Mouse (Mus musculus) adrenal gland, postnatal 14 days (tissue): ENCODE results near the gene Uvrag. TPM values are rescaled to one million over a fixed set of nuclear protein-coding genes. Genes with fewer than 3 reads are reported as not detected.

Experiments
- DNase-seq: peaks from one replicate; pipeline ENCODE4 v3.0.0; 2021; ENCODE audit warnings: mixed read lengths
- total RNA-seq: library from RNA; stranded (reverse); gene quantifications from 2 replicates; pipeline ENCODE4 v1.2.3, GENCODE M21; 2021

Uvrag gene
- total RNA-seq, 1 experiment from 2014 or later: 42.3 TPM

GRCm38 (mm10) chr7:98879176-98879575 lies 261.8 kb downstream of the Uvrag start:
- DNase-seq: peak; percentile 62

GRCm38 (mm10) chr7:98876119-98876518 lies 264.8 kb downstream of the Uvrag start:
- DNase-seq: no peak

DNA sequence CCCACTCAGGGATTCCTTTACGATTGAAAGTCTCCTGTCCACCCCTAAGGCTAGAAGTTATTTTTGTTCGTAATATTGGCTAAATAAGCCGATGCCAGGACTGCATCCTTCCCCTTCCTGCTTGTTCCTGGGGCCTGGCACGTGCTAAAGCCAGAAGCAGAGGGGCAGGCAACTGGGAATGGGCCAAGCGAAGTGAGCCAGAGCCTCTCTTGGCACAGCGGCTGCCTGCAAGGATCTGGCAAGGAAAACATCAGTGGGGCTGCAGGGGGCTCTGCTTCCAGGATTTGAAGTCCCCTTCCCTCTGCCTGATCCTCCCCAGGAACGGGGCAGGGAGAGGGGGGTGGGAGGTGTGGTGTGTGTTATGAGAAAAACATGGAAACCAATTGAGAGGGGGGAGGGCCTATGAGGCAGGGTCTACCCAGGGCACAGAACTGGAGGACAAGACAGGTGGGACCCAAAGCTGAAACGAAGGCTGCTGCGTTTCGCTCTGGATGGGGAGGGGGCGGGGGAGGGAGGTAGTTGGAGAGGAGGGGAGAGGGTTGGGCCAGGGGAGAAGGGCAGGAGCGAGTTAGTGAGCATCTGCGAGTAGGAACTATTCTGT lies 265.5 kb downstream of the Uvrag start:
- DNase-seq: peak; percentile 40

DNA sequence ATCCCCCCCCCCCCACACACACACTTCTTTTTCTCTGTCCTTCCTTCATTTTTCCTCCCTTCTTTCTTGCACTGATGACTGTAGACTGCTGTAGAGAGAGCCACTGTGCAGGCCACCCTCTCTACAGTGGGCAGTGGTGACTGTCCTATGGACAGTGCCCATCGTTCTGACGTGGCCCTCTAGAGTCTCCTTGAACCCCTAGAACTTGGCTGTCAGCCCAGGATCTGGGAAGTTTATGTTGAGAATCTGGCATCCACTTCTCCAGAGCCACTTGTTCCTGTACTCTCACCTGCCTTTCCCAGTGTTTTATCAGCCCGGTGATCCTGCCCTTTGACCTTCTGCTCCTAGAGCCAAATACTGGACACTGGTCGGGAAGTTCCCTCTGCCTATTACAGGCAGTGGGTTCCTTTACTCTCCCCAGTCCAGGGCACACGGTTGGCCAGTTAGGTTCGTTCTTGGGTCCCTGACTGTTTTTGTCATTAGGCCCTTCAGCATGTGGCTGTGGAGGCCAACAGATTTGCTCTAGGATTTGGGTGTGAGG lies 266.5 kb downstream of the Uvrag start:
- DNase-seq: peak; percentile 74

DNA sequence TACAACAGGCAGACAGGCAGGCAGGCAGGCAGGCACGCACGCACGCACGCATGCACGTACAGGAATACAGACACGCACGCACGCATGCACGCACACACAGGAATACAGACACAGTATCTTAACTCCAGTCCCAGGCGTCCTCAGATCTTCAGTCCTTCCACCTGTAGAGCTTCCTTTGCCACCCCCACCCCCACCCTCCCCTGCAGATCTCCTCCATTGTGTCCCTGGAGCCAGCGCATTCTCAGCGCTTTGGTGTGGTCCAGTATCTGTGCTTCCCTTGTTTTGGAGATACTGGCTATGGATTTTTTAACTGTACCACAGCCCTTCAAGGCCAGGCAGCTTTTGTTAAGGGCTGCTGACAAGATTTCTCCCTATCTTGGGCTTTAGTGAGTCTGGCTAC lies 267.6 kb downstream of the Uvrag start:
- DNase-seq: no peak

DNA sequence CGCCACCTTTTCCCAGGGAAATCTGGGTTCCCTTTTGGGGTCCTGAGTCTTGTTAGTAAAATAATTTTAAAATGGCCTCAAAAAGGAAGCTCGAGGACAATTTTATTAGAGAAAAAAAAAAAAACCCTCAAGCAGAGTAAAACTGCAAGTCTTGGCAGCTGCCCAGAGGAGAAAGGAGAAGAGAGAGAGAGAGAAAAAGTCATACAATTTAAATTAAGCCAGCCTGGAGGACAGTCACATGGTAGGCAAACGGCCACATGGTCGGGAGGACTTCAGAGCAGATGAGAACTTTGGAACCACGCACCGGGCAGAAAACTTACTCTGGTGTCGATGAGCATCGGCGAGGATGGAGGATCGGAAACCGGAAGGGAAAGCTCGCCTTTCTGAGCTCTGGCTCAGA lies 269.1 kb downstream of the Uvrag start:
- DNase-seq: no peak

DNA sequence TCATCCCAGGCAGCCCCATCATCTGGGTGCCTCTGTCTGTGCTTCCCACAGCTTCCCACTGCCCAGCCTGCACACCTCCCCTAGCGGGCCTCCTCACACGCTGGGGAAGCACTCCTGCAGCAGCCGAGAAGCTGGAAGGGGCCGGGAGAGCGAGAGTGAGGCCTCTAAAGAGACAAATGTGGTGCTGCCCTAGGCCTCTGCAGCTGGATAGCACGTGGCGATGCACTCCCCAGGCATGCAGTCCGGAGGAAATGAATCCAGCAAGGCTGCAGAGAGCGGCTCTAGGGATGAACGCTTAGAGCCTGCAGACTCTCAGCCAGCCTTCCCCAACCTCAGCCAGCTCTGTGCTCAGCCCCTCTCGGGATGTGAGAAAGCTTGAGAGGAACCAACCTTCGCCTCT lies 270.1 kb downstream of the Uvrag start:
- no peak for DNase-seq

DNA sequence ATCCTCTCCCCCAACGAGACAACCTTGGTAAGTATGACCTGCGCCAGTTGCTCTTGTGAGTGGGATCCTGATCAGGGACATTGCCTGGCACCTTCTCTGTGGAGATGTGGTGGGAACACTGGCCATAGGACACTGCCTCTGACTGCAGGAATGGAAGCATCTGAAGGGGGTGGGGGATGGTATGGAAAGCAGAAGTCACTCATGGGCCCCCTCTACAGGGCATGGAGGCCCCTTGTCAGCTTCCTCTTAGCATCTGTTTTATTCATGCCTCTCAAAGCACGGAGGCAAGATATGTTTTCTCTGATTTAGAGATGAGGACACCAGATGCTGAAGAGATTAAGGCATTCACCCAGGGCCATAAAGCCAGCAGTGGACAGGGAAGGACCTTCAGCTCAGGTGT lies 271.9 kb downstream of the Uvrag start:
- no peak for DNase-seq

GRCm38 (mm10) chr7:98867794-98868150 lies 273.2 kb downstream of the Uvrag start:
- no peak for DNase-seq

DNA sequence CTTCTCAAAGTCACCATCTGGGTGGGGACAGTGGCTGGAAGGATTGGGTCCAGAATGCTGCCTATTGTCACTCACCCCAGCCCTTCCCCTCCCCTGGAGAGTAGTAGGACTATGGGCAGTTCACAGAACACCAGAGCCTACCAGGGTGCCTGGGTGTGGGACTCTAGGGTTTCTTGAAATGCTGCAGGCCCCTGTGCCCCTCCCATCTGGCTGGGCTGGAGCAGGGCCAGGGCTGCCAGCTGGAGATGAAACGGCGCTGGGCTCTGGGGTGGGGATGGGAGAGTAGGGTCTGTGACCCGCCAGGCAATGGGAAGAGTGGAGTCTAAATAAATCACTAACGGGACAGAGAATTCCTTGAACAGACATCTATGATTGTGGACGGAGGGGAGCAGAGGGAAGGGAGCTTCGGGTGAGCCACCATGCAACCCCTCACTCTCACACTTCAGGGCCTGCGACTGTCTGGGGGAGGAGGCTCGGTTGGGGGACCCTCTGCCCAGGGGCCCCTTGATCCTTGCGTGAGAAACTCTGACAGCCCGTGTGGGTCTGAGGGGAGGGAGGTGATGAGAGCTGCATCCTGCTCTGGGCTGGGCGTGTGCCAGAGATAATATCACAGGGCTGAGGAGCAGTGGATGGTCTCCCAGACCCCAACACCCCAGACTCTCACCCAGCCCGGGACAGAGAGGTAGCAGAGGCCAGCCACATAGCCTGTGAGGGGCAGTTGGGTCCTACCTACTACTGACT lies 273.7 kb downstream of the Uvrag start:
- DNase-seq: no peak

- peak; percentile 34 for DNase-seq
These were observed 276.8 kb downstream of the Uvrag start for GRCm38 (mm10) chr7:98863969-98864718.

DNA sequence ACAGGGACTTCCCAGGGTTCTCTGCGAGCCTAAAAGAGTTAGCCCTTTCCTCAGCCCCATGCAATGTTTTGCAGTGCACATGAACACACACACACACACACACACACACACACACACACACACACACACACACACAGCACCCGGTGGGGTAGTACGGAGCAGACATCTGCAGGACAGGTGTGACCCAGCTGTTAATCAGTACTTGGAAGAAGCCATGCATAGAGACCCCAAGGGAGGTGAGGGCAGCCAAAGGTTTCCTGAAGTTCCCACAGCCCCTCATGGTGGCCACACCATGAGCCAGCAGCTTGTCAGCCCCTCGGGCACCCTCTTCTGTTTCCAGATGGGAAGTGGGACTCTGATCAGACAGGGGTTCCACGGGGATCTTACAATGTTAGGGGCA lies 277.9 kb downstream of the Uvrag start:
- DNase-seq: no peak

DNA sequence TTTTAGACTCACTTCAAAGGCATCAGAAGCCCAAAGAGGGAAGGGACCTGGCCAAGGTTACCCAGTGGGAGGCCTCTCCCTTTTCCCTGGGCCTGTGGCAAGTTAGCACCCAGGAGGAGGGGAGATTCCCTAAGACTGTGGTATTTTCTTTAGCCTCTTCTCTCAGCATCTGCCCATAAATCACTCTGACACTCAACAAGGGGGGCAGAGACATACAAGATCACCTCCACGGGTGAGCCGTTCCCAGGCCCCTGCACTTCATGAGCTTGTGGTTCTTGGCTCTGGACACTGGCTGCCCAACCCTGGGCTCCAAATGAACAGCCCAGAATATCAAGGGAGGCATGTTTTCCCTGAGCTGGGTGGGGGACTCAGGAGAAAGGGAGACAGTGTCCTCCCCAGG lies 279.9 kb downstream of the Uvrag start:
- peak; percentile 35 for DNase-seq

DNA sequence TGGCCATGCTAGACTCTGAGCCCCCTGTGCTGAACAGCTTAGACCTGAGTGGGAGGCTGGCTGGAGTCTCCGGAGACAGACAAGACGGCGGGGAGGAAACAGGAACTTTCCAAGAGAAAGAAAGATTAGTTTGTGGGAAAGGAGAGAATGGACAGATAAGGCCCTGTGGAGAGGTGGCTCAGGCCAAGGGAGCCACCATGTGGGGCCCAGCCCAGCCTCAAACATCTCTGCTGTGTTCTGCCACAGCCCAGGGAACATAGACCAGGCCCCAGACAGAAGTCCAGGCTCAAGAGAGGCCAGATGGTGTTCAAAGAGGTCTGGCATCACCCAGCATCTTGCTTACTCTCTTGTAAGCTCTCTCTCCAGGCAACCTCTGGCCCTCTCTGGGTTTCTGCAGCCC lies 283.8 kb downstream of the Uvrag start:
- DNase-seq: no peak

GRCm38 (mm10) chr7:98856128-98856527 lies 284.8 kb downstream of the Uvrag start:
- DNase-seq: no peak

- DNase-seq: no peak
These were observed 285.6 kb downstream of the Uvrag start for GRCm38 (mm10) chr7:98855388-98855787.

DNA sequence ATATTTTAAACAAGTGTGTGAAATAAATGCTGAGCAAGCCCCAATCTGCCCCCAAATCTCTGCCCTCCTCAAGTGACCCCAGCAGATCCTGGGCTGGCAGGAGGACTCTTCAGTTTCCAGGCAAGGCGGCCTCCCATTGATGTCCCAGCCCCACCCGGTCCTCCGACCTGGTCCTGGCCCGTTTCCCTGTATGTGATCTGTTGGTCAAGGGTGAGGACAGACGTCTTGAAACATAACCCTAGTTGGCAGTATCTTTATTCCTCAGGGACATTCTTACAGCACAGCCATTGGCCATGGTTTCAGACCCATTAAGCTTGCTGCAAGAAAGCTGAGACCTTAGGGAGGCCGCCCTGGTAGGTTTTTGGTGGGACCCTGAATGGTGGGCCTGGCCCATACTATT lies 287.1 kb downstream of the Uvrag start:
- DNase-seq: peak; percentile 69

DNA sequence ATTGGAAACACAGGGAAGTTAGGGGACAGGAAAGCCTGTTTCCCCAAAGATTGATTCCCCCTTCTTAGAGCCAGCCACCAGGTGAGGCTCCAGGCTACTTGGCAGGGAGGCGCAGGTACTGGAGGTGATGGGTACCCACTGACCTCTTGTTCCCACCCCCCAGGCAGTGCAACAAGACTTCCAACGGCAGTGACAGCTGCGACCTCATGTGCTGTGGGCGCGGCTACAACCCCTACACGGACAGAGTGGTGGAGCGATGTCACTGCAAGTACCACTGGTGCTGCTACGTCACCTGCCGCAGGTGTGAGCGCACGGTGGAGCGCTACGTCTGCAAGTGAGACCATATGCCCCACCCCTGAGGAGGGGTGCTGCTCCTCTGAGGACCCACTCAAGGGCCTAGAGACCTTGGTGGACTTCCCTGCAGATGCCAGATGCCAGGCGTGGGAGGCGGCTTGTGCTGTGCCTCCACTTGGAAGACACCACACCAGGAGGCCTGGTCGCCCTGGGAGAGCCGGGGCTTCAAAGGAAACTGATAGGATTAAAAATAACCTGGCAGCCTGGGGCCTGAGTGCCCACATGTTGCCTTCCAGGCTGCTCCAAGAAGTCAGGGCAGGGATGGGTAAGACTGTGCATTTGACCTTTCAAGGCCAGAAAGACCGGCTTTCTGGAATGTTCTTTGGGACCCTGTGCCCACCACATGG lies 287.8 kb downstream of the Uvrag start:
- DNase-seq: no peak

DNA sequence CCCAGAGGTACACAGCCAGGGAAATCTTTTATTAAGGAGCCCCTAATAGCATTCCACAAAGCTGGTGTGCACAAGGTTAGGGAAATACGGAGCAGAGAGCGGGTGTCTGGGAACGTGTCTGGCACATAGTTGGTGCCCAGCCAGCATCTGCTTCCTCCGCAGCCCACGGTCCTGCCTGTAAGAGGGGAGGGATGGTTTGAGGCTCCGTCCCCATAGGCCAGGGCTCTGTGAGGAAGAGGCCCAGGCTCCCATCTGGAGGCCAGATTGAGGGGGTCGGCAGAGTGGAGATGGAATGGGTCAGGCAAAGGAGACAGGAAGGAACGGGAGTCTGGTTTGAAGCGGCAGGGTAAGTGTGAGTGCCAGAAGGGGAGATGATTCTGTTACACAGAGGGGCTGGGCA lies 289.7 kb downstream of the Uvrag start:
- DNase-seq: no peak

- no peak for DNase-seq
These were observed 290.6 kb downstream of the Uvrag start for GRCm38 (mm10) chr7:98850388-98850787.

DNA sequence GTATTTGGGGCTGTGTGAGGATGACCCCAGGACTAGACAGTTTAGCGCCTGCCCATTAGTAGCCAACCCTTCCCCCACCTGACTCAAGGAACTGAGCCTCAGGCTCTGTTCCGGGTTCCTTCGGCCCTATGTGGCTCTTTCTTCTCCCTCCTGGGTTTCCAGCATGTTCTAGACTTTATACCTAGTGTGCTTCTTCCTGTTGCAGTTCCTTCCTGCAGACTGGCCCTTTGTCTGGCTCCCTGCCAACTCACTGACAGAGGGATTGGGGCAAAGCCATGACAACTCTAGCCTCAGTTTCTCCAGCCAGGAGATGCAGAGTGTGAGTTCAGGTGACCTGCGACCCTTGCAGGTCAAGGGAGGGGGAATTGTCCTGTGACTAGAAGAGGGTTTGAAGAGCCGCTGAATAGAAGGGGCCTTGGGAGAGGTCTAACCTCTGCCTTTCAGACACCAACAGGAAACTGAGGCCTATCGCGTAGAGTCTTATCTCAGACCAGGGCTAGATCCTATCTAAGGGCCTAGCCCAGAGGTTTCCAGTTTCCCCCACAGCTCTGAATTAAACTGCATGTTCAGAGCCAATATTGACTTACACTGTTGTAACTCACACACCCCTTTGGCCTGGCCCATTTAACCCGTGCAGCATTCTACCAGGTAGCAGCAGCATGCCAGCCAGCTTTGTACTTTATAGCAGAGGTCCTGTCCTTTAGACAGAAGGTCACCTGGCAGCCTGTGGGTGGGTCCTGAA lies 291.9 kb downstream of the Uvrag start:
- DNase-seq: peak; percentile 33

DNA sequence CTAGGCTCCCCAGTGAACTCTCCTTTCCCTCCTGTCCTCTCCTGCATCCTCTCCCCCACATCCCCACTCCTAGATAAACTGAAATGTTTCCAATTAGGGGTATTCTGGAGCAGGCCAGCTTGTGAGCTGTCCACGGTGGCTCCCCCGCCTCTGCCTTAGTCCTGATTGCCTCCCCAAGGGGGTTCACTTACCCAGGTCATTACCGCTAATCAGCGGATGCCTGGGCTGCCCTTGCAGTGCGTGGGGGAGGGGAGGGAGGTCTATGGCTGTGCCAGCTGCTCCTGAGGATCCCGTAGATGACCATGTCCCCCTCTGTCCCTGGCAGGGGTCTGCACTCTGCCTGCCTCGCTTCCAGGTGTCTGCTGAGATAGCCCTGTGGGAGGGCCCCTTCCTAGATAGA lies 297.3 kb downstream of the Uvrag start:
- no peak for DNase-seq
